Mouse (Mus musculus) forebrain, embryonic 13.5 days (tissue): Measurements from ENCODE around the gene Marveld1. TPM values are rescaled to one million over a fixed set of nuclear protein-coding genes. Genes with fewer than 3 reads are reported as not detected.

Experiments
- ATAC-seq: fragments of 200-750 bp; cut with Nextera tagmentation; 2 replicates; pipeline ENCODE4 v1.8.0; 2017
- H3K27ac ChIP-seq: fragments of 300-500 bp; sonication (generic); 2 replicates; pipeline ENCODE4 v1.5.1; 2015; ENCODE audit warnings: inconsistent platforms, mild to moderate bottlenecking, moderate library complexity
- H3K27me3 ChIP-seq: fragments of 300-500 bp; sonication (generic); 2 replicates; pipeline ENCODE4 v1.6.1; 2015; ENCODE audit warnings: mild to moderate bottlenecking, inconsistent platforms
- H3K36me3 ChIP-seq: fragments of 300-500 bp; sonication (generic); 2 replicates; pipeline ENCODE4 v1.6.1; 2015; ENCODE audit warnings: mild to moderate bottlenecking, inconsistent platforms; ENCODE audit not compliant: poor library complexity, severe bottlenecking
- H3K4me1 ChIP-seq: fragments of 300-500 bp; sonication (generic); 2 replicates; pipeline ENCODE4 v1.6.1; 2015; ENCODE audit warnings: inconsistent platforms
- H3K4me2 ChIP-seq: fragments of 300-500 bp; sonication (generic); 2 replicates; pipeline ENCODE4 v1.6.1; 2015; ENCODE audit warnings: inconsistent platforms, mild to moderate bottlenecking, moderate library complexity
- H3K4me3 ChIP-seq: fragments of 300-500 bp; sonication (generic); 2 replicates; pipeline ENCODE4 v1.5.1; 2015; ENCODE audit warnings: mild to moderate bottlenecking, inconsistent platforms
- H3K9ac ChIP-seq: fragments of 300-500 bp; sonication (generic); 2 replicates; pipeline ENCODE4 v1.6.1; 2015; ENCODE audit warnings: mild to moderate bottlenecking, inconsistent platforms
- H3K9me3 ChIP-seq: fragments of 300-500 bp; sonication (generic); replicated peaks from 2 replicates; pipeline ENCODE4 v1.6.1; 2016; ENCODE audit warnings: inconsistent platforms
- WGBS: fragments of 180-500 bp; shearing (Covaris S2); methylation state at CpG from one replicate; pipeline ENCODE4 v1.1.7; 2015; 5-methylcytosine and 5-hydroxymethylcytosine counted together
- polyA plus RNA-seq: library from polyadenylated mRNA; unstranded; fragments of >200 nt; fragmentation: Nextera tagmentation; extraction: Ambion mirVana; gene quantifications from 2 replicates; pipeline ENCODE4 v1.2.1, GENCODE M21; 2015

Gene Marveld1
- polyA plus RNA-seq, 1 experiment from 2014 or later, result 1.7 TPM

- no peak overlapping the region for H3K27ac ChIP-seq
- WGBS, result 52% methylated on average over 2 of the region's 2 CpGs
- H3K9ac ChIP-seq, result no peak overlapping the region
- H3K4me1 ChIP-seq, result no peaks in the 10 kb centered on the region
- peaks cover 7% of the 10 kb centered on the region for H3K27me3 ChIP-seq
- ATAC-seq, result no peak
- H3K9me3 ChIP-seq, result no peaks in the 10 kb centered on the region
- H3K4me2 ChIP-seq, result no peak overlapping the region
- H3K4me3 ChIP-seq, result no peak overlapping the region
- peaks cover 40% of the 10 kb centered on the region for H3K36me3 ChIP-seq
Observed at GRCm38 (mm10) chr19:42193311-42193710, 46.1 kb downstream of the Marveld1 start.

- Histone ChIP-seq H3K27me3 (peaks cover 38% of the 10 kb centered on the region), H3K4me1 (peaks cover 2% of the 10 kb centered on the region; the same call in 1 of the 2 replicates), H3K4me2 (no peak overlapping the region), H3K36me3 (peaks cover 17% of the 10 kb centered on the region), H3K9me3 (no peaks in the 10 kb centered on the region), H3K9ac (no peak overlapping the region), H3K4me3 (no peak overlapping the region), H3K27ac (no peak overlapping the region)
- ATAC-seq, result no peak
- WGBS, result 78% methylated on average over 4 of the region's 4 CpGs
Observed at GRCm38 (mm10) chr19:42196378-42196777, 49.2 kb downstream of the Marveld1 start.

- 62% methylated on average over 4 of the region's 4 CpGs for WGBS
- ATAC-seq, result no peak
- peaks cover 45% of the 10 kb centered on the region for H3K27me3 ChIP-seq
Observed at GRCm38 (mm10) chr19:42197066-42197465, 49.9 kb downstream of the Marveld1 start.

GRCm38 (mm10) chr19:42198026-42198425, 50.8 kb downstream of the Marveld1 start:
- peaks cover 13% of the 10 kb centered on the region for H3K4me1 ChIP-seq
- H3K4me3 ChIP-seq, result no peak overlapping the region
- no peak overlapping the region for H3K27ac ChIP-seq
- no peaks in the 10 kb centered on the region for H3K9me3 ChIP-seq
- H3K36me3 ChIP-seq, result 0 out of 2 replicates have a peak, but pooled peaks cover 4% of the 10 kb centered on the region
- H3K4me2 ChIP-seq, result no peak overlapping the region
- no peak for ATAC-seq
- WGBS, result 48% methylated on average over 11 of the region's 11 CpGs
- peaks cover 54% of the 10 kb centered on the region for H3K27me3 ChIP-seq
- H3K9ac ChIP-seq, result no peak overlapping the region

More at GRCm38 (mm10) chr19:42197066-42197465, 49.9 kb downstream of the Marveld1 start:
- H3K4me1 ChIP-seq, result peaks cover 9% of the 10 kb centered on the region
- H3K4me3 ChIP-seq, result no peak overlapping the region
- H3K4me2 ChIP-seq, result no peak overlapping the region
- H3K9me3 ChIP-seq, result no peaks in the 10 kb centered on the region
- peaks cover 10% of the 10 kb centered on the region; the same call in 1 of the 2 replicates for H3K36me3 ChIP-seq
- no peak overlapping the region for H3K9ac ChIP-seq
- H3K27ac ChIP-seq, result no peak overlapping the region

Other genes starting within 250 kb of the Marveld1 start
- gene Pgam1, start 235.5 kb upstream of the Marveld1 start, polyA plus RNA-seq, result 505 and 567 TPM in 2 replicates
- gene Exosc1, start 214.0 kb upstream of the Marveld1 start, polyA plus RNA-seq, result 83.2 and 86.5 TPM in 2 replicates
- 86.5 and 96.5 TPM in 2 replicates for gene Zdhhc16, start 213.9 kb upstream of the Marveld1 start, polyA plus RNA-seq
- 32.6 and 35.2 TPM in 2 replicates for gene Mms19, start 166.2 kb upstream of the Marveld1 start, polyA plus RNA-seq
- gene Ubtd1, start 165.6 kb upstream of the Marveld1 start, polyA plus RNA-seq, result 5.7 and 5.8 TPM in 2 replicates
- gene Ankrd2, start 111.4 kb upstream of the Marveld1 start, polyA plus RNA-seq, result 0.15 and 0.21 TPM in 2 replicates
- gene Hoga1, start 101.8 kb upstream of the Marveld1 start, polyA plus RNA-seq, result 0.79 and 1.1 TPM in 2 replicates
- gene 4933411K16Rik, start 95.2 kb upstream of the Marveld1 start, polyA plus RNA-seq, result not detected in 2 replicates
- 114 and 118 TPM in 2 replicates for gene Morn4, start 61.0 kb upstream of the Marveld1 start, polyA plus RNA-seq
- gene Pi4k2a, start 56.9 kb upstream of the Marveld1 start, polyA plus RNA-seq, result 16.5 and 21.7 TPM in 2 replicates
- 10.1 and 10.3 TPM in 2 replicates for gene Avpi1, start 18.3 kb upstream of the Marveld1 start, polyA plus RNA-seq
- gene Zfyve27, start 16.6 kb downstream of the Marveld1 start, polyA plus RNA-seq, result 43.5 and 45.6 TPM in 2 replicates
- gene Sfrp5, start 54.9 kb downstream of the Marveld1 start, polyA plus RNA-seq, result 0.21 TPM in 1 of 2 replicates, not detected in the other
- 12.9 and 14.9 TPM in 2 replicates for gene Golga7b, start 100.2 kb downstream of the Marveld1 start, polyA plus RNA-seq